In genomic region chr5:27544816-27545270, GRCm38 (mm10) we compare ENCODE assay signal across 9 mouse cellular contexts. TPM values are rescaled to one million over a fixed set of nuclear protein-coding genes. Genes with fewer than 3 reads are reported as not detected.
DNase-seq lines count a peak whose midpoint lies in the region; ATAC-seq lines count a peak whose summit lies in the region.
"Had no signal": no experiment of that assay in that cellular context is flagged by ENCODE, and none has a peak within 500 bp of the region (broad histone marks: within the 10 kb centered on the region; RNA-seq: fewer than 3 reads in every experiment).

No protein-coding gene starts in this region.

- H3K4me1 ChIP-seq in forebrain, embryonic 11.5 days (replicated peaks; ENCODE audit: control insufficient read depth, insufficient read depth, low read length), result no peaks in the 10 kb centered on the region
- H3K4me1 ChIP-seq in forebrain, embryonic 10.5 days, result no peaks in the 10 kb centered on the region
- H3K4me1 ChIP-seq in hindbrain, embryonic 13.5 days (replicated peaks), result no peaks in the 10 kb centered on the region

- peak; percentile 52 for DNase-seq in forebrain, embryonic 11.5 days (ENCODE audit: low spot score)
- DNase-seq in forebrain, embryonic 10.5 days (ENCODE audit: extremely low spot score, low spot score), result no peak
- peak; percentile 57 for DNase-seq in Muller cell, postnatal 12 days (ENCODE audit: inconsistent ontology term)
- DNase-seq in cerebellum, postnatal 10 days, result peak; percentile 68 to 76
- DNase-seq in left cerebral cortex, postnatal 4 days, result peak; percentile 49
- peak; percentile 28 for DNase-seq in ovary, adult 18-20 months (ENCODE audit: low spot score)

- no peaks in the 10 kb centered on the region for H3K9me3 ChIP-seq in forebrain, embryonic 11.5 days (ENCODE audit: control insufficient read depth, low read length)
- no peaks in the 10 kb centered on the region for H3K9me3 ChIP-seq in forebrain, embryonic 10.5 days
- no peaks in the 10 kb centered on the region for H3K9me3 ChIP-seq in hindbrain, embryonic 13.5 days

- no peaks in the 10 kb centered on the region for H3K36me3 ChIP-seq in forebrain, embryonic 11.5 days (ENCODE audit: control insufficient read depth, insufficient read depth, low read length)
- no peaks in the 10 kb centered on the region for H3K36me3 ChIP-seq in forebrain, embryonic 10.5 days (replicated peaks)
- H3K36me3 ChIP-seq in hindbrain, embryonic 13.5 days, result no peaks in the 10 kb centered on the region

- H3K27me3 ChIP-seq in forebrain, embryonic 11.5 days (ENCODE audit: control insufficient read depth, insufficient read depth, low read length), result no peaks in the 10 kb centered on the region
- H3K27me3 ChIP-seq in forebrain, embryonic 10.5 days (ENCODE audit: poor library complexity, severe bottlenecking), result no peaks in the 10 kb centered on the region
- H3K27me3 ChIP-seq in hindbrain, embryonic 13.5 days, result no peaks in the 10 kb centered on the region

- 0 out of 2 replicates have a peak, but pooled peaks have one; percentile 39 for ATAC-seq in forebrain, embryonic 11.5 days (replicated peaks; ENCODE audit: low FRiP score)
- peak; percentile 62 for ATAC-seq in hindbrain, embryonic 13.5 days (ENCODE audit: low FRiP score)
- ATAC-seq in granulocyte monocyte progenitor cell, adult 5-6 weeks (replicated peaks; ENCODE audit: poor library complexity, severe bottlenecking), result no peak

- intact Hi-C loops in left cerebral cortex, postnatal 4 days (cut with DNase I), result loop anchor here (5.0 kb wide), 1 partner anchor 468 kb away; no protein-coding TSS in a partner anchor

- H3K4me3 ChIP-seq in forebrain, embryonic 11.5 days (ENCODE audit: low read depth, low read length), result no peak overlapping the region
- H3K4me3 ChIP-seq in forebrain, embryonic 10.5 days, result no peak overlapping the region
- H3K4me3 ChIP-seq in hindbrain, embryonic 13.5 days, result no peak overlapping the region

- no peak overlapping the region for H3K4me2 ChIP-seq in forebrain, embryonic 11.5 days (ENCODE audit: low read depth, low read length, severe bottlenecking)
- H3K4me2 ChIP-seq in hindbrain, embryonic 13.5 days, result no peak overlapping the region

- no peak overlapping the region for H3K9ac ChIP-seq in forebrain, embryonic 11.5 days (ENCODE audit: low read length)
- H3K9ac ChIP-seq in hindbrain, embryonic 13.5 days, result no peak overlapping the region

- no peak overlapping the region for H3K27ac ChIP-seq in forebrain, embryonic 11.5 days (ENCODE audit: low read depth, low read length)
- H3K27ac ChIP-seq in forebrain, embryonic 10.5 days, result no peak overlapping the region
- no peak overlapping the region for H3K27ac ChIP-seq in hindbrain, embryonic 13.5 days
- H3K27ac ChIP-seq: macrophage had no signal

- WGBS in forebrain, embryonic 11.5 days, result 14% methylated on average over 2 of the region's 2 CpGs
- 13% methylated on average over 2 of the region's 2 CpGs for WGBS in forebrain, embryonic 10.5 days
- WGBS in hindbrain, embryonic 13.5 days, result 24% methylated on average over 2 of the region's 2 CpGs

RNA-seq across cellular contexts. Expression of gene Speer4b, which starts 43.6 kb away (rescaled TPM):
- polyA plus RNA-seq in forebrain, embryonic 11.5 days (2014; fragmentation: Nextera tagmentation; extraction: Ambion mirVana), result 0.19 TPM in 1 of 2 replicates, not detected in the other
- polyA plus RNA-seq in forebrain, embryonic 10.5 days (2016; fragmentation: Nextera tagmentation; extraction: Ambion mirVana), result not detected in 2 replicates
- 0.26 and 0.97 TPM in 2 replicates for polyA plus RNA-seq in hindbrain, embryonic 13.5 days (2015; fragmentation: Nextera tagmentation; extraction: Ambion mirVana)
- not detected for total RNA-seq in left cerebral cortex, postnatal 4 days (2021)
- total RNA-seq in granulocyte monocyte progenitor cell, adult 5-6 weeks (2014; fragmentation: Nextera tagmentation), result not detected in 2 replicates
- total RNA-seq in granulocyte monocyte progenitor cell, adult 5-6 weeks (2017), result not detected in 2 replicates
- polyA plus RNA-seq: macrophage had no signal
